Mouse (Mus musculus) ES-Bruce4 (cell line): ENCODE measurements around the gene Sbf2.

Source experiments
- CTCF ChIP-seq: IDR thresholded peaks from one replicate; pipeline ENCODE4 v1.8.1; 2011; ENCODE audit warnings: low read depth, low read length
- EP300 ChIP-seq: IDR thresholded peaks from 2 replicates; pipeline ENCODE4 v1.6.1; 2011; ENCODE audit warnings: low read depth, low read length; ENCODE audit not compliant: insufficient read depth
- POLR2A ChIP-seq: IDR thresholded peaks from one replicate; pipeline ENCODE4 v1.8.1; 2011; ENCODE audit warnings: low read length; ENCODE audit not compliant: insufficient read depth

GRCm38 (mm10) chr7:110285076-110285848, 329.5 kb downstream of the Sbf2 start:
- TF ChIP-seq CTCF = no peak
- TF ChIP-seq POLR2A = no peak
- no peak for TF ChIP-seq EP300
